Mouse (Mus musculus) testis, adult 2 months (tissue): ENCODE measurements at regions not wholly inside any gene's neighbourhood (a gene's known extent, or its start where the extent isn't known, plus 50 kb on each side); places are given as distances from the start of the nearest gene placed in this dataset.

Experiments
- CTCF ChIP-seq: fragments of 200-500 bp; IDR thresholded peaks from 2 replicates; pipeline ENCODE4 v1.5.1; 2012; ENCODE audit warnings: low read depth, mild to moderate bottlenecking, inconsistent platforms, low read length, moderate library complexity; ENCODE audit not compliant: control insufficient read depth, insufficient read depth, insufficient replicate concordance
- POLR2A ChIP-seq: fragments of 200-500 bp; IDR thresholded peaks from 2 replicates; pipeline ENCODE4 v1.6.1; 2012; ENCODE audit warnings: low read depth, mild to moderate bottlenecking, inconsistent platforms, low read length, moderate library complexity; ENCODE audit not compliant: control insufficient read depth

- no peak for TF ChIP-seq CTCF
- TF ChIP-seq POLR2A = no peak
These were observed 96.1 kb downstream of the Cct6b start for GRCm38 (mm10) chr11:82668026-82668425.
